Mouse (Mus musculus) ES-Bruce4 (cell line): Measurements from ENCODE around the gene Ltb. TPM values are rescaled to one million over a fixed set of nuclear protein-coding genes. Genes with fewer than 3 reads are reported as not detected.

Experiments used
- H3K27ac ChIP-seq: 2 replicates; pipeline ENCODE4 v1.5.1; 2012; ENCODE audit warnings: low read length, inconsistent platforms; ENCODE audit not compliant: insufficient read depth
- H3K27me3 ChIP-seq: 2 replicates; pipeline ENCODE4 v1.6.1; 2012; ENCODE audit warnings: mild to moderate bottlenecking, low read length, inconsistent platforms; ENCODE audit not compliant: control insufficient read depth, poor library complexity, insufficient read depth, severe bottlenecking
- H3K36me3 ChIP-seq: 2 replicates; pipeline ENCODE4 v1.6.1; 2012; ENCODE audit warnings: inconsistent platforms, mild to moderate bottlenecking, low read length, moderate library complexity; ENCODE audit not compliant: control insufficient read depth, poor library complexity, insufficient read depth, severe bottlenecking
- H3K4me1 ChIP-seq: one replicate; pipeline ENCODE4 v1.8.1; 2011; ENCODE audit warnings: low read length; ENCODE audit not compliant: control insufficient read depth, insufficient read depth
- H3K4me3 ChIP-seq: 2 replicates; pipeline ENCODE4 v1.5.1; 2011; ENCODE audit warnings: low read depth, mild to moderate bottlenecking, low read length
- H3K9ac ChIP-seq: 2 replicates; pipeline ENCODE4 v1.6.1; 2012; ENCODE audit warnings: low read depth, mild to moderate bottlenecking, inconsistent platforms; ENCODE audit not compliant: poor library complexity, severe bottlenecking
- H3K9me3 ChIP-seq: replicated peaks from 2 replicates; pipeline ENCODE4 v1.6.1; 2012; ENCODE audit warnings: mild to moderate bottlenecking, low read length, inconsistent platforms; ENCODE audit not compliant: control insufficient read depth, poor library complexity, insufficient read depth, severe bottlenecking
- CTCF ChIP-seq: IDR thresholded peaks from one replicate; pipeline ENCODE4 v1.8.1; 2011; ENCODE audit warnings: low read depth, low read length
- EP300 ChIP-seq: IDR thresholded peaks from 2 replicates; pipeline ENCODE4 v1.6.1; 2011; ENCODE audit warnings: low read depth, low read length; ENCODE audit not compliant: insufficient read depth
- POLR2A ChIP-seq: IDR thresholded peaks from one replicate; pipeline ENCODE4 v1.8.1; 2011; ENCODE audit warnings: low read length; ENCODE audit not compliant: insufficient read depth
- polyA plus RNA-seq: library from polyadenylated mRNA; stranded (reverse); fragments of >200 nt; gene quantifications from 2 replicates; pipeline ENCODE4 v1.2.4, GENCODE M21; 2011; ENCODE audit warnings: low read depth; ENCODE audit not compliant: missing spikeins, insufficient read depth, insufficient read length

Gene Ltb
- polyA plus RNA-seq, 1 experiment = 10.7 TPM

- TF ChIP-seq POLR2A = no peak
- no peak for TF ChIP-seq EP300
- no peak for TF ChIP-seq CTCF
- Histone ChIP-seq H3K27me3 (no peaks in the 10 kb centered on the region), H3K4me1 (no peaks in the 10 kb centered on the region), H3K36me3 (no peaks in the 10 kb centered on the region), H3K9ac (peak overlapping the region; percentile 22; the same call in 1 of the 2 replicates), H3K4me3 (peak overlapping the region; percentile 70; the same call in 1 of the 2 replicates), H3K9me3 (no peaks in the 10 kb centered on the region), H3K27ac (no peak overlapping the region)
Observed at GRCm38 (mm10) chr17:35196321-35196641, 2.0 kb downstream of the Ltb start.

- Histone ChIP-seq H3K36me3 (no peaks in the 10 kb centered on the region), H3K9ac (no peak overlapping the region), H3K27ac (no peak overlapping the region), H3K27me3 (no peaks in the 10 kb centered on the region), H3K4me3 (no peak overlapping the region), H3K9me3 (no peaks in the 10 kb centered on the region), H3K4me1 (no peaks in the 10 kb centered on the region)
- TF ChIP-seq CTCF (no peak), EP300 (no peak), POLR2A (no peak)
Observed at GRCm38 (mm10) chr17:35197126-35197525, 2.9 kb downstream of the Ltb start.

GRCm38 (mm10) chr17:35198029-35198428 is 3.8 kb downstream of the Ltb start:
- TF ChIP-seq CTCF (no peak), EP300 (no peak), POLR2A (no peak)
- H3K9me3 ChIP-seq = no peaks in the 10 kb centered on the region
- H3K4me1 ChIP-seq = no peaks in the 10 kb centered on the region
- no peaks in the 10 kb centered on the region for H3K36me3 ChIP-seq
- no peak overlapping the region for H3K27ac ChIP-seq
- H3K9ac ChIP-seq = no peak overlapping the region
- H3K27me3 ChIP-seq = no peaks in the 10 kb centered on the region
- H3K4me3 ChIP-seq = no peak overlapping the region

- Histone ChIP-seq H3K4me1 (no peaks in the 10 kb centered on the region), H3K4me3 (no peak overlapping the region), H3K9me3 (no peaks in the 10 kb centered on the region), H3K27me3 (no peaks in the 10 kb centered on the region), H3K9ac (no peak overlapping the region), H3K36me3 (no peaks in the 10 kb centered on the region), H3K27ac (no peak overlapping the region)
- peak; percentile 33; the same call in 1 of the 2 replicates for TF ChIP-seq EP300
- TF ChIP-seq POLR2A = no peak
- no peak for TF ChIP-seq CTCF
Observed at GRCm38 (mm10) chr17:35198946-35199345, 4.7 kb downstream of the Ltb start.

GRCm38 (mm10) chr17:35200398-35200797 is 6.2 kb downstream of the Ltb start:
- H3K9me3 ChIP-seq = no peaks in the 10 kb centered on the region
- H3K27me3 ChIP-seq = no peaks in the 10 kb centered on the region
- no peak overlapping the region for H3K9ac ChIP-seq
- H3K4me3 ChIP-seq = no peak overlapping the region
- TF ChIP-seq POLR2A (no peak), EP300 (no peak), CTCF (no peak)
- no peaks in the 10 kb centered on the region for H3K36me3 ChIP-seq
- no peak overlapping the region for H3K27ac ChIP-seq
- no peaks in the 10 kb centered on the region for H3K4me1 ChIP-seq

- Histone ChIP-seq H3K27me3 (no peaks in the 10 kb centered on the region), H3K4me3 (no peak overlapping the region), H3K4me1 (no peaks in the 10 kb centered on the region), H3K9me3 (no peaks in the 10 kb centered on the region), H3K27ac (no peak overlapping the region), H3K9ac (no peak overlapping the region), H3K36me3 (no peaks in the 10 kb centered on the region)
- TF ChIP-seq EP300 = no peak
- no peak for TF ChIP-seq CTCF
- TF ChIP-seq POLR2A = no peak
Observed at GRCm38 (mm10) chr17:35201128-35201527, 6.9 kb downstream of the Ltb start.
